Mouse (Mus musculus) MEL (cell line): ENCODE results near the gene Trabd.

Experiments
- CTCF ChIP-seq, 3 experiments: IDR thresholded peaks in 2 of 3; conservative IDR thresholded peaks in 1 of 3; 2 replicates each; pipeline ENCODE4 v1.5.1; 2011 to 2012; ENCODE audit warnings: low read length in 3 of 3, low read depth in 2 of 3, mild to moderate bottlenecking in 2 of 3, improper control_type of control experiment in 1 of 3, inconsistent platforms in 1 of 3, mixed read lengths in 1 of 3, moderate library complexity in 1 of 3; ENCODE audit not compliant: control insufficient read depth in 1 of 3, insufficient read depth in 1 of 3, poor library complexity in 1 of 3, severe bottlenecking in 1 of 3
- EP300 ChIP-seq, 2 experiments: IDR thresholded peaks; 2 replicates each; pipeline ENCODE4 v1.6.1; 2011; ENCODE audit warnings: improper control_type of control experiment in 2 of 2, low read length in 2 of 2, low read depth in 1 of 2, mild to moderate bottlenecking in 1 of 2
- ETS1 ChIP-seq: IDR thresholded peaks from 2 replicates; pipeline ENCODE4 v1.6.1; 2012; ENCODE audit warnings: low read depth, mild to moderate bottlenecking, inconsistent platforms, low read length, improper control_type of control experiment, moderate library complexity
- HCFC1 ChIP-seq: IDR thresholded peaks from 2 replicates; pipeline ENCODE4 v1.6.1; 2012; ENCODE audit warnings: low read depth, mild to moderate bottlenecking, inconsistent platforms, low read length, improper control_type of control experiment, moderate library complexity
- JUND ChIP-seq: IDR thresholded peaks from 2 replicates; pipeline ENCODE4 v1.6.1; 2011; ENCODE audit warnings: low read depth, mild to moderate bottlenecking, improper control_type of control experiment, low read length
- MYB ChIP-seq: IDR thresholded peaks from 2 replicates; pipeline ENCODE4 v1.6.1; 2011; ENCODE audit warnings: mild to moderate bottlenecking, low read depth, low read length, improper control_type of control experiment
- POLR2A ChIP-seq, 2 experiments: IDR thresholded peaks; 2 replicates each; pipeline ENCODE4 v1.6.1; 2011 to 2012; ENCODE audit warnings: low read length in 2 of 2, mild to moderate bottlenecking in 2 of 2, control low read depth in 1 of 2, improper control_type of control experiment in 1 of 2, low read depth in 1 of 2, moderate library complexity in 1 of 2; ENCODE audit not compliant: control insufficient read depth in 1 of 2, insufficient read depth in 1 of 2, poor library complexity in 1 of 2
- SMC3 ChIP-seq: IDR thresholded peaks from 2 replicates; pipeline ENCODE4 v1.6.1; 2011; ENCODE audit warnings: low read depth, low read length, improper control_type of control experiment
- TBP ChIP-seq: IDR thresholded peaks from 2 replicates; pipeline ENCODE4 v1.8.0; 2011; ENCODE audit warnings: low read depth, low read length, improper control_type of control experiment

DNA sequence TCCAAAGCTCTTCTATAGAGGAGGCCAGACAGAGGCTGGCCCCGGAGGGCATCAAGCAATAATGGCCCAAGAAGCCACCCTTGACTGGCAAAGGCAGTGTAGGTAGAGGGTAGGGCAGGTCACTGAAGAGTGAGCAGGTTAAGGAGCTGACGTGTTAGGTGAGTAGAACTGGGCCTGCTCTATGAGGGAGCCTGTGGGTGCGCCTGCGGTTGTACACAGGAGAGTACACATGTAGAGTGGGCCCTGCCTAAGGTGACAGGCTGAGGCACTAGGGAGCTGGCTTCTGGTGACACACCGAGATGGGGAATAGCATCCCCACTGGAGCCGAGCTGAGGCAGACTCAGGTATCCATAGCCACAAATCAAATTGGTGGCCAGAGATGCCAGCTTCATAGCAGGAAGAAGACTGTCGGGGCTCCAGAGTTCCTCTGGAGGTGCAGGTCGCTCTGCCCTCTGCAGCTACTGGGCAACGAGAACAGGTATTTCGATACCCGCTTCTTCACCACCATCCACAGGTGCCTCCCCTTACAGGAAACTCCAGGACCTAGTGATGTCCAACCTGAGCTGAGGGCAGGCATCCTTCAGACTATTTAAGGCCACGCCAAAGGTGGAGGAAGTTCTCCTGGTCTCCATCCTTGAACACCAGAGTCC is 14.0 kb upstream of the Trabd start:
- TF ChIP-seq POLR2A (IDR thresholded peaks at IDR 0.05; ENCODE audit: control insufficient read depth in 1 of 2, insufficient read depth in 1 of 2, low read depth in 1 of 2, low read length in 2 of 2, poor library complexity in 1 of 2) (no peak), CTCF (IDR thresholded peaks at IDR 0.05 in 2 of 3, conservative IDR thresholded peaks at IDR 0.05 in 1 of 3; ENCODE audit: control insufficient read depth in 1 of 3, insufficient read depth in 1 of 3, low read depth in 2 of 3, low read length in 3 of 3, poor library complexity in 1 of 3, severe bottlenecking in 1 of 3) (no peak), MYB (no peak), EP300 (IDR thresholded peaks at IDR 0.05; ENCODE audit: low read depth in 1 of 2, low read length in 2 of 2) (no peak), HCFC1 (no peak), TBP (no peak), SMC3 (no peak), ETS1 (no peak), JUND (no peak)
